Mouse (Mus musculus): Measurements from ENCODE around the gene Slc7a1. TPM values are rescaled to one million over a fixed set of nuclear protein-coding genes. Genes with fewer than 3 reads are reported as not detected.

The Slc7a1 gene
- polyA plus RNA-seq, 1 experiment from 2014 or later, result 17.8 TPM

DNA sequence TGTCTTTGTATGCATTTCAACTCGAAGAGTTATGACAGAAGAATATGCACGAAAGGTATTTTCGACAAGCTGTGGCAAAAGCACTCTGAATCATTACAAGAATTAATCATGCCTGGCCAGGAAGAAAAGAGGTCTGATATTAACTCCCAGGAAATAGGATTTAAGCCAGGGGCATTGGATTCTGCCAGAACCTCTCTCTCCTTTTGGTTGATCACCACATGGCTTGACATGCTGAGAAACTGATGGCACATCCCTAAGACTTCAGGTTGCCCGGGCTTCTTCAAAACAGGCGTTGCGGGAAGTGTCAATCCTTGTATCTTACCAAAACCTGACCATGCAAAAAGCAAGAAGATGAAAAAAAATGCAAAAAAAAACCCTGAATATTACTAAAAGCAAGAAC lies 25.4 kb upstream of the Slc7a1 start:
- H3K9me3 ChIP-seq (ENCODE audit: control insufficient read depth, low read length), result no peaks in the 10 kb centered on the region
- WGBS, result 55% methylated on average over 6 of the region's 6 CpGs
- TF ChIP-seq EP300 (optimal IDR thresholded peaks at IDR 0.05) (peak; percentile 56), CTCF (IDR thresholded peaks at IDR 0.05; ENCODE audit: low read depth) (no peak)

DNA sequence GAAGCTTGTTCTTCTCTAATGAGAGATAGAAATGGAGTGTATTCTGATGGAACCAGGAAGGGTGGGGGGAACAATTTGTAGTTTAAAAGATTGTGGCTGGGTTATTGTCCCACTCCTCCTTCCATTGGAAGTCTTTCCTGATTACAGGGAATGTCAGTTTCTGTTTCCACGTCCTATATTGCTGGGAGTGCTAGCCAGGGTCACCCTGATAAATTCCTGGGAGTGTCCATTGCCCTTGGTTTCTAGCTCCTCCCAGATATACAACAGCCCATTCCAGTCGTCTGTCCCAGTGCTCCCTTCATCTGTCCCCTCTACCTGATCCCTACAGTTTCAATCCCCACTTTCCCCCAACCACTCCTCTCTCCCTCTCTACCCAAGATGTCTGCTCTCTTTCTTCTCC lies 21.6 kb upstream of the Slc7a1 start:
- Histone ChIP-seq H3K4me2 (replicated peaks; ENCODE audit: low read depth) (no peak overlapping the region), H3K4me1 (replicated peaks; ENCODE audit: control insufficient read depth, insufficient read depth) (no peaks in the 10 kb centered on the region), H3K27ac (replicated peaks) (no peak overlapping the region), H3K4me3 (ENCODE audit: low read depth, low read length) (no peak overlapping the region), H3K9ac (ENCODE audit: low read length) (no peak overlapping the region), H3K36me3 (ENCODE audit: control insufficient read depth, insufficient read depth, low read length) (no peaks in the 10 kb centered on the region), H3K27me3 (ENCODE audit: control insufficient read depth, insufficient read depth, low read length) (no peaks in the 10 kb centered on the region), H3K9me3 (ENCODE audit: control insufficient read depth, low read length) (no peaks in the 10 kb centered on the region)
- no peak for ATAC-seq (ENCODE audit: low FRiP score, low TSS enrichment)
- no peak for DNase-seq (ENCODE audit: low spot score)
- TF ChIP-seq CTCF (IDR thresholded peaks at IDR 0.05; ENCODE audit: low read depth), result no peak
- no peak for TF ChIP-seq EP300 (optimal IDR thresholded peaks at IDR 0.05)
- WGBS, result 42% methylated on average over 2 of the region's 2 CpGs

More for the DNA sequence above, 25.4 kb upstream of the Slc7a1 start:
- Histone ChIP-seq H3K27me3 (ENCODE audit: control insufficient read depth, insufficient read depth, low read length) (no peaks in the 10 kb centered on the region), H3K27ac (replicated peaks) (no peak overlapping the region), H3K4me1 (replicated peaks; ENCODE audit: control insufficient read depth, insufficient read depth) (no peaks in the 10 kb centered on the region), H3K4me3 (ENCODE audit: low read depth, low read length) (no peak overlapping the region), H3K36me3 (ENCODE audit: control insufficient read depth, insufficient read depth, low read length) (no peaks in the 10 kb centered on the region), H3K9ac (ENCODE audit: low read length) (no peak overlapping the region), H3K4me2 (replicated peaks; ENCODE audit: low read depth) (no peak overlapping the region)
- ATAC-seq (ENCODE audit: low FRiP score, low TSS enrichment) (no peak), DNase-seq (ENCODE audit: low spot score) (no peak)

DNA sequence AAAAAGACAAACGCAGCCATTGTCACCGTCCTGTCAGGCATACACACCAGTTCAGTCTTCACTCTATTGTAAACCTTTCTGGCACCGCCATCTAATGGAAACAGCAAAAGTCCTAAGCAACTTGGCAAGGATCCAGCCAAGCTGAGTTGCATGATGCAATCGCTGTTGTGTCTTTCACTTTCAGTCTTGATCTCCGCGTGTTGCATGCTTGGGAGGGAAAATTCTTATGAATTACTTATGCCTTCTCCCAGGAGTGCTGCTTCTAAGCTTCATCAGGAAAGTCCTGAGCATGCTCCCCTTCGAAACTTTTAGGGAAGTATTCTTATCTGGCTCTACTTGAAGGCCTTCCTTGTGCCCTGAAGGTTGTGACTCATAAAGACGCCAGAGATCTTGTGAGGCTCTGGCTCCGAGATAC lies 19.4 kb upstream of the Slc7a1 start:
- no peaks in the 10 kb centered on the region for H3K4me1 ChIP-seq (replicated peaks; ENCODE audit: control insufficient read depth, insufficient read depth)

DNA sequence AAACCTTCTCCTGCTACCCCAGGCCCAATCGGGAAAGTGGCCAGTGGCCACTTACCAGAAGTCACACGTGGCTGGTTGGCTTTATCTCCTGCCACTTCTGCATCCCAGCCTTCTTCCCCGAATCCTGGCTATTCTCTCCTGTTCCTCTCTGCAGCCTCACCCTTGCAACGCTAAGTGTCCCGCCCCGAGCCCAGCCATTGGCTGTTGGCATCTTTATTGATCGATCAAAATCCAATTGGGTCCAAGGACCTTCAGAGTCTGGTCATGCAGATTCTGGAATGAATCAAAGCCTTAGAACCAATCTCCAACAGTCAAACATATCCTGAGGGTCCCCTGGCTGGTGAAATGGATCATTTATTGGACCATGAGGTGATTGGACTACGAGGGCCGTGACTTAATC lies 18.7 kb upstream of the Slc7a1 start:
- no peak overlapping the region for H3K27ac ChIP-seq (replicated peaks)

More for the DNA sequence above, 19.4 kb upstream of the Slc7a1 start:
- H3K4me2 ChIP-seq (replicated peaks; ENCODE audit: low read depth), result 0 out of 2 replicates have a peak overlapping the region, but pooled peaks have one; percentile 25
- no peak for ATAC-seq (ENCODE audit: low FRiP score, low TSS enrichment)
- TF ChIP-seq CTCF (IDR thresholded peaks at IDR 0.05; ENCODE audit: low read depth) (0 out of 2 replicates have a peak, but pooled peaks have one; percentile 11), EP300 (optimal IDR thresholded peaks at IDR 0.05) (no peak)
- H3K9me3 ChIP-seq (ENCODE audit: control insufficient read depth, low read length), result no peaks in the 10 kb centered on the region
- no peak overlapping the region for H3K9ac ChIP-seq (ENCODE audit: low read length)
- H3K36me3 ChIP-seq (ENCODE audit: control insufficient read depth, insufficient read depth, low read length), result no peaks in the 10 kb centered on the region
- H3K27me3 ChIP-seq (ENCODE audit: control insufficient read depth, insufficient read depth, low read length), result no peaks in the 10 kb centered on the region
- no peak overlapping the region for H3K27ac ChIP-seq (replicated peaks)
- WGBS, result 57% methylated on average over 9 of the region's 9 CpGs
- H3K4me3 ChIP-seq (ENCODE audit: low read depth, low read length), result no peak overlapping the region
- DNase-seq (ENCODE audit: low spot score), result no peak

DNA sequence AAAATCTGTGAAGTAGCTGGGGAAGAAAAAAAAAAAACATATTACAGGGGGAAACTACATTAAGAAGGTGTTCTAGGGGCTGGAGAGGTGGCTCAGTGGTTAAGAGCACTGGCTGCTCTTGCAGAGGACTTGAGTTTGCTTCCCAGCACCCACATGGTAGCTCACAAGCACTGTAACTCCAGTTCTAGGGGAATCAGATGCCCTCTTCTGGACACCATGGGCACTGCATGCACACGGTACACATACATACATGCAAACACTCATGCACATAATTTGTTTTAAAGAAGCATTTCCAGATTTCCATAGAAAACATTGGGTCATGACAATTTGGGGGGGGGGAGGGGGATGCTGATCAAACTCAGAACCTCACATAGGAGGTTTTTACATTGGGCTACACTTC lies 18.1 kb upstream of the Slc7a1 start:
- H3K27me3 ChIP-seq (ENCODE audit: control insufficient read depth, insufficient read depth, low read length), result no peaks in the 10 kb centered on the region
- H3K9me3 ChIP-seq (ENCODE audit: control insufficient read depth, low read length), result no peaks in the 10 kb centered on the region
- 96% methylated on average over 1 of the region's 1 CpGs for WGBS
- TF ChIP-seq CTCF (IDR thresholded peaks at IDR 0.05; ENCODE audit: low read depth), result peak; percentile 37
- no peak for TF ChIP-seq EP300 (optimal IDR thresholded peaks at IDR 0.05)
- ATAC-seq (ENCODE audit: low FRiP score, low TSS enrichment), result no peak
- DNase-seq (ENCODE audit: low spot score), result no peak
- no peaks in the 10 kb centered on the region for H3K36me3 ChIP-seq (ENCODE audit: control insufficient read depth, insufficient read depth, low read length)
- no peak overlapping the region for H3K27ac ChIP-seq (replicated peaks)
- no peak overlapping the region for H3K9ac ChIP-seq (ENCODE audit: low read length)
- no peak overlapping the region for H3K4me2 ChIP-seq (replicated peaks; ENCODE audit: low read depth)
- H3K4me3 ChIP-seq (ENCODE audit: low read depth, low read length), result no peak overlapping the region
- H3K4me1 ChIP-seq (replicated peaks; ENCODE audit: control insufficient read depth, insufficient read depth), result no peaks in the 10 kb centered on the region

More for the DNA sequence above, 18.7 kb upstream of the Slc7a1 start:
- H3K27me3 ChIP-seq (ENCODE audit: control insufficient read depth, insufficient read depth, low read length), result no peaks in the 10 kb centered on the region
- no peaks in the 10 kb centered on the region for H3K36me3 ChIP-seq (ENCODE audit: control insufficient read depth, insufficient read depth, low read length)
- WGBS, result 93% methylated on average over 9 of the region's 9 CpGs
- ATAC-seq (ENCODE audit: low FRiP score, low TSS enrichment) (no peak), DNase-seq (ENCODE audit: low spot score) (no peak)
- H3K9me3 ChIP-seq (ENCODE audit: control insufficient read depth, low read length), result no peaks in the 10 kb centered on the region
- TF ChIP-seq CTCF (IDR thresholded peaks at IDR 0.05; ENCODE audit: low read depth) (no peak), EP300 (optimal IDR thresholded peaks at IDR 0.05) (no peak)
- H3K9ac ChIP-seq (ENCODE audit: low read length), result no peak overlapping the region
- no peak overlapping the region for H3K4me3 ChIP-seq (ENCODE audit: low read depth, low read length)
- no peaks in the 10 kb centered on the region for H3K4me1 ChIP-seq (replicated peaks; ENCODE audit: control insufficient read depth, insufficient read depth)
- H3K4me2 ChIP-seq (replicated peaks; ENCODE audit: low read depth), result no peak overlapping the region

DNA sequence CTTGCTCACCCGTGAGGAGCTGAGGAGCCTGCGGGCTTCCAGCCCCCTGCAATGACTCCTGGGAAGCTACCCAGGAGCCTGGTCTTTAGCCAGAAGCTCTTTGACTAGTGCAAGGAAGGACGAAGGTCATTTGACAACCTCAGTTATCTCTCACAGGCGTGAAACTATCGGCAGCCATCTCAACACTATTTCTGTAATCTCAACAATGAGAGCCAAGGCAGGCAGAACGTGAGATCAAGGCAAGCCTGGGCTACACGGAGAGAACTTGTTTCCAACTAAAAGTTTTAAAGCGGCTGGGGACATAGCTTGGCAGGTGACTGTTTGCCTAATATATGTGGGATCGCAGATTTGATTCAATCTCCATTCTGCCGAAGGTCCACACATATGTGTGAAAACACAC lies 16.8 kb upstream of the Slc7a1 start:
- H3K9me3 ChIP-seq (ENCODE audit: control insufficient read depth, low read length), result no peaks in the 10 kb centered on the region
- H3K9ac ChIP-seq (ENCODE audit: low read length), result no peak overlapping the region
- TF ChIP-seq EP300 (optimal IDR thresholded peaks at IDR 0.05) (no peak), CTCF (IDR thresholded peaks at IDR 0.05; ENCODE audit: low read depth) (no peak)
- no peak overlapping the region for H3K4me2 ChIP-seq (replicated peaks; ENCODE audit: low read depth)
- H3K4me1 ChIP-seq (replicated peaks; ENCODE audit: control insufficient read depth, insufficient read depth), result no peaks in the 10 kb centered on the region
- H3K27me3 ChIP-seq (ENCODE audit: control insufficient read depth, insufficient read depth, low read length), result no peaks in the 10 kb centered on the region
- no peak overlapping the region for H3K27ac ChIP-seq (replicated peaks)
- DNase-seq (ENCODE audit: low spot score) (no peak), ATAC-seq (ENCODE audit: low FRiP score, low TSS enrichment) (no peak)
- no peak overlapping the region for H3K4me3 ChIP-seq (ENCODE audit: low read depth, low read length)
- no peaks in the 10 kb centered on the region for H3K36me3 ChIP-seq (ENCODE audit: control insufficient read depth, insufficient read depth, low read length)
- 61% methylated on average over 10 of the region's 10 CpGs for WGBS

Data from stomach, postnatal 0 days (tissue).